Mouse (Mus musculus): ENCODE measurements around the gene Lbx1. TPM values are rescaled to one million over a fixed set of nuclear protein-coding genes. Genes with fewer than 3 reads are reported as not detected.

Lbx1 gene
- polyA plus RNA-seq, 1 experiment from 2014 or later: 0.05 TPM

DNA sequence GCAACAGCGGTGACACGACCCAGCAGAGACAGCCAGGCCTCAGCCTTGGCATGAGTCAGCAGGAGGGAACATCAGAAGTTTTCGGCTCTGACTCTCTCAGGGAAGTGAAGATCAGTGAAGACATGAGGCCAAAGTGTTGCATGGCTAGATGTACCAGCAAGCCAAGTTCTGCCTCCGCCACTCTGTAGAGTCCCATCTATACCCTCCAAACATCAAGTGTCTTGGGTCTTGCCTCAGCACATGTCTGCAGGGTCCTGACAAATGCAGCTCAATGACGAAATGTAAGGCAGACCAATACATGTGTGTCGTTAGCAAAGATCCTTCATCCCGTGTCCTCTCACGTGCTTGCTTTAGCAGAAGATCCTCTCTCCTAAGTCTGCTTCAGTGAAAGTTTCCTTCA, 38.6 kb downstream of the Lbx1 start:
- no peak for DNase-seq (ENCODE audit: low spot score)
- 90% methylated on average over 8 of the region's 8 CpGs for WGBS
- Histone ChIP-seq H3K27ac (replicated peaks) (no peak overlapping the region), H3K9me3 (replicated peaks) (peaks cover 20% of the 10 kb centered on the region), H3K4me1 (no peaks in the 10 kb centered on the region), H3K4me3 (no peak overlapping the region), H3K27me3 (ENCODE audit: low read depth, poor library complexity, severe bottlenecking) (no peaks in the 10 kb centered on the region), H3K36me3 (no peaks in the 10 kb centered on the region)

DNA sequence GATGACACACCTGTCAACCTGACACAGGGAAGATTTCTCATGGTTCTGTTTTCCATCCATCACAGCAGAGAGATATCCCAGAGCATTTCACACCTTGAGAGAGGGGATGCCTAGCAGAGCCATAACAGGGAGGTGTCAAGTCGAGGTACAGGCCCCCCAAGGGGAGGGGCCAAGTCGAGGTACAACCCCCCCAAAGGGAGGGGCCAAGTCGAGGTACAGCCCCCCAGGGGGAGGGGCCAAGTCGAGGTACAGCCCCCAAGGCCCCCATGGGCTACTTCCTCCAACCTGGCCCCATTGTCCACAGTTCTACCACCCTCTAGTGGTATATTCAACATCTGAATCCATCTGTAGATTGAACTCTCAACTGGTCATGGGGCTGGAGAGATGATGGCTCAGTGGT, 41.0 kb downstream of the Lbx1 start:
- Histone ChIP-seq H3K27me3 (ENCODE audit: low read depth, poor library complexity, severe bottlenecking) (no peaks in the 10 kb centered on the region), H3K9me3 (replicated peaks) (peaks cover 22% of the 10 kb centered on the region), H3K36me3 (no peaks in the 10 kb centered on the region), H3K4me3 (no peak overlapping the region), H3K27ac (replicated peaks) (no peak overlapping the region), H3K4me1 (no peaks in the 10 kb centered on the region)
- 39% methylated on average over 4 of the region's 4 CpGs for WGBS
- no peak for DNase-seq (ENCODE audit: low spot score)

Other genes with a start within 250 kb of the Lbx1 start
- 3.1 and 5.4 TPM in 2 replicates for gene Sema4g, start 246.7 kb downstream of the Lbx1 start, polyA plus RNA-seq (2016; fragmentation: Nextera tagmentation; extraction: Ambion mirVana)
- 31.4 and 33.6 TPM in 2 replicates for gene Twnk, start 230.1 kb downstream of the Lbx1 start, polyA plus RNA-seq (2016; fragmentation: Nextera tagmentation; extraction: Ambion mirVana)
- gene Mrpl43, start 229.4 kb downstream of the Lbx1 start, polyA plus RNA-seq (2016; fragmentation: Nextera tagmentation; extraction: Ambion mirVana): 71.6 and 72.9 TPM in 2 replicates
- gene Lzts2, start 221.4 kb downstream of the Lbx1 start, polyA plus RNA-seq (2016; fragmentation: Nextera tagmentation; extraction: Ambion mirVana): 55.1 and 58.4 TPM in 2 replicates
- gene Pdzd7, start 190.1 kb downstream of the Lbx1 start, polyA plus RNA-seq (2016; fragmentation: Nextera tagmentation; extraction: Ambion mirVana): 0.19 and 0.34 TPM in 2 replicates
- gene Sfxn3, start 188.3 kb downstream of the Lbx1 start, polyA plus RNA-seq (2016; fragmentation: Nextera tagmentation; extraction: Ambion mirVana): 8.3 and 15.3 TPM in 2 replicates
- 0.38 and 0.39 TPM in 2 replicates for gene Kazald1, start 160.6 kb downstream of the Lbx1 start, polyA plus RNA-seq (2016; fragmentation: Nextera tagmentation; extraction: Ambion mirVana)
- gene Tlx1, start 85.1 kb downstream of the Lbx1 start, polyA plus RNA-seq (2016; fragmentation: Nextera tagmentation; extraction: Ambion mirVana): 0.11 and 0.22 TPM in 2 replicates
- gene Btrc, start 127.9 kb upstream of the Lbx1 start, polyA plus RNA-seq (2016; fragmentation: Nextera tagmentation; extraction: Ambion mirVana): 43.1 and 57.5 TPM in 2 replicates